Mouse (Mus musculus): ENCODE results near the gene Mettl2. TPM values are rescaled to one million over a fixed set of nuclear protein-coding genes. Genes with fewer than 3 reads are reported as not detected.
"Not testable (repeated sequence)": the region's sequence is repeated elsewhere in the genome, so short reads cannot be mapped to it uniquely, and the experiment has no call there.

Gene Mettl2
- polyA plus RNA-seq (2016; fragmentation: Nextera tagmentation; extraction: Ambion mirVana) = 38.7 and 38.8 TPM in 2 replicates

DNA sequence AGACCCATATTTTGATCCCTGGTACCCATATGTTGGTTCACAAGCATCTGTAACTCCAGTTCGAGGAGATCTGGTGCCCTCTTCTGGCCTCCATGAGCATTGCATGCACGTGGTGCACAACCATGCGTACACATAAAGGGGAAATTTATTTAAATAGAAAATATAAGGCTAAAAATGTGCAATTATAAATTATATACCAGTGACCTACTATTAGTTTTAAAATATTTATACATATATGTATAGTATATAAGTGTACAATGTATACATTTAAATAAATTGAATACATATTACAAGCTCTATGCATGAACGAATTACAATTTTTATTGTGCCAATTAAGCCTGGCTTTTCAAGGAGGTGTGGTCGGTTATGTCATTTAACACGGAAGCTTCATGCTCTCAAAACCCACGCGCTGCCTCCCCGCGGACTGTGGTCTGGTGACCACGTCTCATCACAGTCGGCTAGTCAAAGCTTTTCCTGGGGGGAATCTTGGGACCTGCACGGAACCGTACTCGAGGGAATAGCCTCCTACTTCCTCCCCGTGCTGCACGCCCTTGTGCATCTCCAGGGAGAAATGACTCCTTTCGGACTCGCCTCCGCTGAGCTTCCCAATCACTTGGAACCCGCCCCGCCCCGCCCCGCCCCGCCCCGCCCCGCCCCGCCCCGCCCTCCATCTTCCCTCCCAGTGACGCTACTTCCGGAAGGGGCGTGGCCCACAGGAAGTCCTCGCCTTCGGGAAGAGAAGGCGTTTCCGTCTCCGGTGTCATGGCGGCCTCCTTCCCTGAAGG lies at the start of gene Mettl2:
Gene Mettl2, plus strand, starts transcription at position 691 of the 785 bp plus-strand sequence.
- 3% methylated on average over 32 of the region's 38 CpGs for WGBS
- Histone ChIP-seq H3K4me2 (replicated peaks) (peak within 1 kb of the TSS; percentile 95), H3K27ac (replicated peaks) (peak within 1 kb of the TSS; percentile 63; the same call in 1 of the 2 replicates), H3K36me3 (peaks cover 21% of the 10 kb centered on the region), H3K27me3 (no peaks in the 10 kb centered on the region), H3K9ac (replicated peaks) (peak within 1 kb of the TSS; percentile 73), H3K9me3 (no peaks in the 10 kb centered on the region), H3K4me1 (peaks cover 10% of the 10 kb centered on the region), H3K4me3 (peak within 1 kb of the TSS; percentile 83)
- peak; percentile 91 for ATAC-seq (ENCODE audit: low FRiP score, low read depth)

DNA sequence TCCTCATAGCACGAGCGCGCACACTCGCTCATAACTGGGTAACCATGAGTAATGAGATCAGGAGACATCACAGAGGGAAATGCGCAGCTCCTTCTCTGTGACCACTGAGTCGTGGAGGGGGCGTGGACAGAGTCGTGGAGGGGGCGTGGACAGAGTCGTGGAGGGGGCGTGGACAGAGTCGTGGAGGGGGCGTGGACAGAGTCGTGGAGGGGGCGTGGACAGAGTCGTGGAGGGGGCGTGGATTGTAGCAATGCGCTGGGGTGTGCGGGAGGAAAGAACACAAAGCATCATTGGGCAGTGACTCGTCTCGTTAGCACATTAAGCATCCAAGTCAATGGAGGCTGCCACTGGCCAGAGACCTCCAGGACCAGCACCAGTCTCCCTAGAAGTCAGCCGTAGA lies 13.8 kb upstream of the Mettl2 start:
- H3K27me3 ChIP-seq; H3K27ac ChIP-seq (replicated peaks); H3K4me2 ChIP-seq (replicated peaks); ATAC-seq (ENCODE audit: low FRiP score, low read depth); H3K4me1 ChIP-seq; H3K9me3 ChIP-seq; H3K4me3 ChIP-seq; H3K9ac ChIP-seq (replicated peaks); H3K36me3 ChIP-seq: not testable (repeated sequence)
- WGBS = 79% methylated on average over 22 of the region's 22 CpGs

DNA sequence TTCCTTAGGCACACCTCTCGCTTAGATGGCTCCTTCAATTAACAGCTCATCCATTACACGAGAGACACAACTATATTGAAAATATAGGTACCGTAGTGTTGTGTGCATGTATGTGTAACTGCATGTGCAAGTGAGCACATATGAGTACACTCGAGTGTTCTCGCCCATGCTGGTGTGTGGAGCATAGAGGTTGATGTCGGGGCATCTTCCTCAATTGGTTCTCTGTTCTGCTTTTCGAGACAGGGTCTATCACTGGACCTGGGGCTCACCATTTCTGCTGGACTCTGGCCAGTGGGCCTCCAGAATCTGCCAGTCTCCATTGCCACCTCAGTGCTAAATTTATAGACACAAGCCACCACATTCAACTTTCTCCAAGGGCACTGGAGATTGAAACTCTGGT lies 8.4 kb upstream of the Mettl2 start:
- no peaks in the 10 kb centered on the region for H3K4me1 ChIP-seq
- no peaks in the 10 kb centered on the region for H3K36me3 ChIP-seq
- H3K4me3 ChIP-seq = no peak overlapping the region
- H3K4me2 ChIP-seq (replicated peaks) = no peak overlapping the region
- 87% methylated on average over 7 of the region's 7 CpGs for WGBS
- H3K9me3 ChIP-seq = no peaks in the 10 kb centered on the region
- no peak overlapping the region for H3K9ac ChIP-seq (replicated peaks)
- ATAC-seq (ENCODE audit: low FRiP score, low read depth) = no peak
- H3K27ac ChIP-seq (replicated peaks) = no peak overlapping the region
- no peaks in the 10 kb centered on the region for H3K27me3 ChIP-seq

DNA sequence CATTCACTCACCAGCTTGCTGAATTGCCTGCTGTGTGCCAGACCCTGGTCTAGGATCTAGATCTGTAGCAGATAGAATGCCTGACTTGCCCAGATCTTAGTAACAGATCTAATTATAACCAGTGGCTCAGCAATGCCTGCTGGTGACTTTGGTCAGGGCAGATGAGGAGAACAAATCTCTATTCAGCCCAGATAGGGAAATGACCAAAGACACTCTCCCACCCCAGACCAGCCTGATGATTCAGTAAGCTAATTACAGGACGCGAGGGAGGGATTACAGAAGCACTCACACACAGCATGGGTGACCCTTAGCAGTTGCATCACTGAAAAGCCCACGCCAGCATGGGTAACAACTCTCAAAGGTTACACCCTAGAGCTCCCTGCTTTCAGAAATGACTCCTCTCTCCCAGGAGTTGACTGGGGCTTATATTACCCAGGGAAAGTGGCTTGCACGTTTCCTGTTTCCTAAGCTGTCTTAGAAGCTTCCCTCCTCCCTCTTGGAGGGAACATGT lies 5.6 kb upstream of the Mettl2 start:
- H3K4me1 ChIP-seq = no peaks in the 10 kb centered on the region
- H3K4me2 ChIP-seq (replicated peaks) = no peak overlapping the region
- no peaks in the 10 kb centered on the region for H3K9me3 ChIP-seq
- H3K4me3 ChIP-seq = no peak overlapping the region
- no peak overlapping the region for H3K27ac ChIP-seq (replicated peaks)
- no peaks in the 10 kb centered on the region for H3K27me3 ChIP-seq
- H3K9ac ChIP-seq (replicated peaks) = no peak overlapping the region
- ATAC-seq (ENCODE audit: low FRiP score, low read depth) = no peak
- WGBS = 24% methylated on average over 4 of the region's 4 CpGs
- H3K36me3 ChIP-seq = no peaks in the 10 kb centered on the region

DNA sequence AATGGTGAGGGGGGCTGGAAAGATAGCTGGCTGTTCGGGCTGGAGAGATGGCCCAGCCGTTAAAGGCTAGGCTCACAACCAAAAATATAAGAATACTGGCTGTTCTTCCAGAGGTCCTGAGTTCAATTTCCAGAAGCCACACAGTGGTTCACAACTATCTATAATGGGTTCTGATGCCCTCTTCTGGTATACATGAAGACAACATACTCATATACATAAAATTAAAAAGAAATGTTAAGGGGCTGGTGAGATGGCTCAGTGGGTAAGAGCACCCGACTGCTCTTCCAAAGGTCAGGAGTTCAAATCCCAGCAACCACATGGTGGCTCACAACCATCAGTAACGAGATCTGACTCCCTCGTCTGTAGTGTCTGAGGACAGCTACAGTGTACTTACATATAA lies 4.4 kb upstream of the Mettl2 start:
- H3K9me3 ChIP-seq; H3K9ac ChIP-seq (replicated peaks); H3K4me1 ChIP-seq; H3K27me3 ChIP-seq; H3K27ac ChIP-seq (replicated peaks); H3K36me3 ChIP-seq; ATAC-seq (ENCODE audit: low FRiP score, low read depth); H3K4me3 ChIP-seq; H3K4me2 ChIP-seq (replicated peaks): not testable (repeated sequence)
- 80% methylated on average over 5 of the region's 5 CpGs for WGBS

DNA sequence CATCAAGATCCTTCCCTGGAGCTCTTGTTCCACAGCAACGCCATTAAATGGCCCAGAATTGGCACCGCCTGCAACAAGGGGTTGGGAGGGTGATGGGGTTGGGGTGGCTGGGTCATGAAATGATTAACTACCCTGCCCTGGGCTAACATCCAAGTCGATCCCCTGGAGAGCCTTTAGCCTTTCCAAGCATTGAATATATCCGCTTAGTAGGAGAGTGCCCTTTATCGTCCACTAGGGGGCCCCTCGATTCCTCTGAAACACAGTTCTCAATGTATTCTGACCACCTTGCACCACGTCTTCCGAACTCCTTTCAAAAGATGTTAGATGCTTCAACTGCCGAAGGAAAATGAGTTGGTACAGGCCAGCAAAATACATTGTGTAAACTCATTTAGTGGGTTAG lies 2.2 kb upstream of the Mettl2 start:
- Histone ChIP-seq H3K9ac (replicated peaks) (no peak overlapping the region), H3K27me3 (no peaks in the 10 kb centered on the region), H3K27ac (replicated peaks) (no peak overlapping the region), H3K9me3 (no peaks in the 10 kb centered on the region), H3K4me3 (no peak overlapping the region), H3K4me2 (replicated peaks) (no peak overlapping the region), H3K4me1 (peaks cover 10% of the 10 kb centered on the region), H3K36me3 (peaks cover 3% of the 10 kb centered on the region; the same call in 1 of the 2 replicates)
- ATAC-seq (ENCODE audit: low FRiP score, low read depth) = no peak
- WGBS = 6% methylated on average over 9 of the region's 9 CpGs

DNA sequence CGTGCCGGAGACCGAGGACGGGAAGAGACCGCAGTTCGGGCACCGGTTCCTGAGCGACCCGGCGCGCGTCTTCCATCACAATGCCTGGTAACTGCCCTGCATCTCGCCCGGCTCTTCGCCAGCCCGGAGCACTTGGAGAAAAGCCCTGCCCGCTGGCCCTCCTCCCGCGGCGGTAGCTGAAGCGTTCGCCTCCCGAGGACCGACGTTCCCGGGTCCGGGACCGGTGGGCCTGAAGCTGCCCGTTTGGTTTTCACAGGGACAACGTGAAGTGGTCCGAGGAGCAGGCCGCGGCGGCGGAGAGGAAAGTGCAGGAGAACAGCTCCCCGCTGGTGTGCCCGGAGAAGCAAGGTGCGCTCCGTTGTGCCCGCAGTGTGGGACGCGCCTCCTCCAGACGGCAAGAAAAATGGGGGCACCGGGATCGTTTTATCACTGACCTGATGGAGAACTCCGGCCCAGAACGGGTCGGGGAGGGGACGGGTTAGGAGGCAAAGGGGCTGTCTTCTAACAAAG lies 350 bp downstream of the Mettl2 start:
- H3K4me3 ChIP-seq = peak overlapping the region; percentile 83
- H3K9me3 ChIP-seq = no peaks in the 10 kb centered on the region
- under 1% methylated on average over 48 of the region's 49 CpGs for WGBS
- peak overlapping the region; percentile 95 for H3K4me2 ChIP-seq (replicated peaks)
- peaks cover 25% of the 10 kb centered on the region for H3K36me3 ChIP-seq
- no peaks in the 10 kb centered on the region for H3K27me3 ChIP-seq
- peak overlapping the region; percentile 73 for H3K9ac ChIP-seq (replicated peaks)
- H3K4me1 ChIP-seq = peaks cover 10% of the 10 kb centered on the region
- peak; percentile 28; the same call in 1 of the 2 replicates for ATAC-seq (ENCODE audit: low FRiP score, low read depth)
- peak overlapping the region; percentile 63; the same call in 1 of the 2 replicates for H3K27ac ChIP-seq (replicated peaks)

DNA sequence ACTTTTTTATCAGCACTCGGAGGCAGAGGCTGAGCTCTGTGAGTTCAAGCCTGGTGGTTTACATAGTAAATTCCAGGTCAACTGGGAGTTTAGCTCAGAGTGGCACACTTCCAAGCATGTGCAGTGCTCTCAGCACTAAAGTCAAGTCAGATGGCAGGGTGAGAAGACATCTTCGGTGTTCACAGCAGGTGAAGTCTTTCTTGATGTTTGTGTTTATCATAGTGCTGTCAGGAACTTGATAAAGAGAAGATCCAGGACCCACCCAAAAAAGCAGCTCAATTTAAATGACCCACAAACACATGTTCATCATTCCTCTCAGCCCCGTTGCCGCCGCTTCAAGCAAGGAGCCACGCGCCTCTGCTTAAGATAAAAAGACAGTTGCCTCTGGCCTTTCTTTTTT lies 9.5 kb downstream of the Mettl2 start:
- H3K36me3 ChIP-seq = peaks cover 93% of the 10 kb centered on the region
- ATAC-seq (ENCODE audit: low FRiP score, low read depth) = no peak
- WGBS = 97% methylated on average over 7 of the region's 7 CpGs

DNA sequence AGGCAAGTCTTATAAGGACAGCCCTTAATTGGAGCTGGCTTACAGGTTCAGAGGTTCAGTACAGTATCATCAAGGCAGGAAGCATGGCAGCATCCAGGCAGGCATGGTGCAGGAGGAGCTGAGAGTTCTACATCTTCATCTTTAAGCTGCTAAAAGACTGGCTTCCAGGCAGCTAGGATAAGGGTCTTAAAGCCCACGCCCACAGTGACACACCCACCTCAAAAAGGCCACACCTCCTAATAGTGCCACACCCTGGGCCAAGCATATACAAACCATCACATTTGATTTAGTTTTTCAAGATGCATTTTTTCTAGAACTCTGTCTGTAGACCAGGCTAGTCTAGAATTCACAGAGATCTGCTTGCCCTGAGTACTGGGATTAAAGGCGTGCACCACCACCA lies 11.0 kb downstream of the Mettl2 start:
- 83% methylated on average over 2 of the region's 2 CpGs for whole genome bisulfite sequencing
- peaks cover 90% of the 10 kb centered on the region for H3K36me3 ChIP-seq
- not testable (repeated sequence) for H3K9ac ChIP-seq (replicated peaks); H3K4me2 ChIP-seq (replicated peaks); ATAC-seq (ENCODE audit: low FRiP score, low read depth); H3K9me3 ChIP-seq; H3K4me1 ChIP-seq; H3K27me3 ChIP-seq; H3K27ac ChIP-seq (replicated peaks); H3K4me3 ChIP-seq

More for the DNA sequence above, 9.5 kb downstream of the Mettl2 start:
- no peak overlapping the region for H3K9ac ChIP-seq (replicated peaks)
- H3K4me2 ChIP-seq (replicated peaks) = no peak overlapping the region
- H3K27ac ChIP-seq (replicated peaks) = no peak overlapping the region
- H3K9me3 ChIP-seq = no peaks in the 10 kb centered on the region
- H3K4me1 ChIP-seq = no peaks in the 10 kb centered on the region
- no peak overlapping the region for H3K4me3 ChIP-seq
- no peaks in the 10 kb centered on the region for H3K27me3 ChIP-seq

DNA sequence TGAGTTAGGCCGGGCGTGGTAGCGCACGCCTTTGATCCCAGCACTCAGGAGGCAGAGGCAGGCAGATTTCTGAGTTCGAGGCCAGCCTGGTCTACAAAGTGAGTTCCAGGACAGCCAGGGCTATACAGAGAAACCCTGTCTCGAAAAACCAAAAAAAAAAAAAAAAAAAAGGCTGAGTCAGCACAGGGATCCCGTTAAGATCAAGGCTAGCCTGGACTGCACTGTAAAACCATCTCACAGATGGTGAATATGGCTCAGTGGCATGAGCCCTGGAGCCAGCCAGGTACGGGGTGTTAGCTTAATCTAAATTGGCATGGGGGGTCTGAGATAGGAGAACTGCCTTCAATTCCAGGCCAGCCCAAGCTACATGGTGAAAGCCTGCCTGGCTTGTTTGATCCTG lies 14.3 kb downstream of the Mettl2 start:
- peaks cover 59% of the 10 kb centered on the region for H3K36me3 ChIP-seq
- H3K4me2 ChIP-seq (replicated peaks); H3K4me3 ChIP-seq; H3K27ac ChIP-seq (replicated peaks); H3K9ac ChIP-seq (replicated peaks); H3K4me1 ChIP-seq; H3K27me3 ChIP-seq; ATAC-seq (ENCODE audit: low FRiP score, low read depth); H3K9me3 ChIP-seq: not testable (repeated sequence)
- WGBS = 91% methylated on average over 7 of the region's 8 CpGs

DNA sequence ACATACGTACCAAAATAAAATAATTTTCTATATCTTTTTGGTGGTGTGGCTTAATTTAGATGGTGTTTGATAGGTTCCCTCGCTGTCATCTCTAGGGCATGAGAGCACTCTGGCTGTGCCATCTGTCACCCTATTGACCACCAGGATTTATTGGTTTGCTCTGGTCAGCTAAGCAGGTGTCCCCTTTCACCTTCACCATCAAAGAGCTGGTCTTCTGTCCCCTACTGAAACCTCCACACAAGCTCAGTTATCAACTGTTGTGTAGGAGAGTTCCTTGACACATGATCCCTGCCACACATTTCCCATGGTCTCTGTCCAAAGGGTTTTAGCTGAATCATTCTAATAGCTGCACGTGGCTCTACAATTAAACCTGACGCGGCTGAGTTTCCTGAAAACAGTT lies 14.9 kb downstream of the Mettl2 start:
- H3K27me3 ChIP-seq = no peaks in the 10 kb centered on the region
- H3K9ac ChIP-seq (replicated peaks) = no peak overlapping the region
- H3K4me2 ChIP-seq (replicated peaks) = no peak overlapping the region
- H3K4me1 ChIP-seq = no peaks in the 10 kb centered on the region
- ATAC-seq (ENCODE audit: low FRiP score, low read depth) = no peak
- H3K36me3 ChIP-seq = peaks cover 53% of the 10 kb centered on the region
- no peak overlapping the region for H3K27ac ChIP-seq (replicated peaks)
- WGBS = 98% methylated on average over 5 of the region's 5 CpGs
- no peaks in the 10 kb centered on the region for H3K9me3 ChIP-seq
- no peak overlapping the region for H3K4me3 ChIP-seq

DNA sequence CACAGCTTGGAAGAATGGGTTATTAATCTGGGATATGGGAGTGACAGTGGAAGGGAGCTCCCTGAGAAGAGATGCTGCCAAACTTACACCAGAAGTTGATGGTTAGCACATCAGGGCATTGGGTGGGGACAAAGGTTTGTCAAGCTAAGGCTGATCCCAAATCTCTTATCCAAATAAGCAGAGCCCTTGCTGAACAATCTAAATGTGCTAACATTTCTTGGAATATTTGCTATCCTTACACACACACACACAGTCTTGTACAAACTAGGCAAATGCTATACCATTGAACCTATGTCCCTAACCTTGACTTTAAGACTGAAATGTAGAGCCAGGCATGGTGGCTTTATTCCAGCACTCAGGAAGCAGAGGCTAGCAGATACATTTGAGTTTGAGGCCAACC lies 17.3 kb downstream of the Mettl2 start:
- Histone ChIP-seq H3K9ac (replicated peaks) (no peak overlapping the region), H3K4me3 (no peak overlapping the region), H3K36me3 (peaks cover 28% of the 10 kb centered on the region), H3K27ac (replicated peaks) (no peak overlapping the region), H3K27me3 (no peaks in the 10 kb centered on the region), H3K4me2 (replicated peaks) (no peak overlapping the region), H3K4me1 (no peaks in the 10 kb centered on the region), H3K9me3 (no peaks in the 10 kb centered on the region)
- ATAC-seq (ENCODE audit: low FRiP score, low read depth) = no peak
